Mouse (Mus musculus) neural tube, embryonic 10.5 days (tissue): ENCODE measurements at regions not wholly inside any gene's neighbourhood (a gene's known extent, or its start where the extent isn't known, plus 50 kb on each side); places are given as distances from the start of the nearest gene placed in this dataset.
A peak's percentile ranks its signal among the peaks of the same experiment; 100 is the strongest.

ENCODE experiments used
- DNase-seq: peaks from one replicate; pipeline ENCODE4 v3.0.0-alpha.2; 2017; ENCODE audit warnings: low spot score; ENCODE audit errors: extremely low spot score

DNA sequence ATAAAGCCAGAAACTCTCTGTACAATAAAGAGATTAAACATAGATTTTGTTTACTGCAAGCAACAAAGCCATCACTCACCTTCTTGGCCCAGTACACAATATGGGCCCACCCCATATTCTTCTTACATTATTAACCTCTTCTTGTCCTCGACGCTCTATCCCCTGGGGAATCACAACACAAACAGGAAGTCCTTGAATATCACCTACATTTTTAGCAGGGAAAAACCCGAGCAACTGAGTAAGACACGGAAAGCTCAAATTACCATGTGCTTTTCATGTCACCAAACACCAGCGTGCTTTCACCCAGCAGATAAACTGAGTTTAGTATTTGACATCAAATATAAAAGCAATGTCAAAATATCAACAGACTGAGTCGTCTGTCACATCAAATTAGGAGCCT, 179.7 kb downstream of the Parm1 start:
- no peak for DNase-seq

DNA sequence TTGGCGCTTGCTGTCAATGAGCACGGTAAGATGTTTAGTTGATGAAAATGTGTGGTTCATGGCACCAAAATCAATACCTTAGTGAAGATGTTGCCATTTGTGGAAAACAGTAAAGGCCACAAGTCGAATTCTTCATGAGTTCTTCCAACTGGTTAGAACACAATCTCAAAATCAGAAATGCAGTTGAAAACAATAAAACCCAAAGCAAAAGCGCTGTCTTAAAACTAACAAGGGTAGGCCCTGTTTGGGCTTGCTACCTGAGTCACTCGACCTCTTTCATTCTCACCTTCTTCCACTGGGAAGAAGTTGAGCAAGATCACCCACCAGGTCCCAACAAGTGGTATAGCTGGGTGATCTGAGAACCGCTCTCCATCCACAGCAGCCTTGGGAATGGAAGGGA, 179.1 kb downstream of the Parm1 start:
- DNase-seq: no peak

DNA sequence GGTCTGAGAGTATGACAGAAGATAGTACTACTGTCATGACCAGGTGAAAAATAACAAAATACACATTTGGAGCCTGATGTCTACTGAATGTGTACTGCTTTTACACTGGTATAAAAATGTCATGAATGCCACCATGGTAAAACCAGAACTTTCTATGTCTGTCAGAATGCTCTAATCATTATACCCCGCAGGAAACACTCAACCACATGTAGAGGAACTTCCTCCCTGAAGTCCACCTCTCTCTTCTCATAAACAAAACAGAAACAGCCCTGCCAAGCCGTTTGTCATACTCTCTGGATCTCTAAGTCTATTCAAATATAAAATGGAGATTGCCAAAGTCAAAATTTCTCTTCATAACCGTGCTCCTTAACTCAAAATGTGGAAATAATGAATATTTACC, 178.2 kb downstream of the Parm1 start:
- no peak for DNase-seq

GRCm38 (mm10) chr5:91693277-91693676, 175.9 kb downstream of the Parm1 start:
- DNase-seq: peak; percentile 27

- DNase-seq: no peak
These were observed 174.9 kb downstream of the Parm1 start for GRCm38 (mm10) chr5:91692292-91692691.

DNA sequence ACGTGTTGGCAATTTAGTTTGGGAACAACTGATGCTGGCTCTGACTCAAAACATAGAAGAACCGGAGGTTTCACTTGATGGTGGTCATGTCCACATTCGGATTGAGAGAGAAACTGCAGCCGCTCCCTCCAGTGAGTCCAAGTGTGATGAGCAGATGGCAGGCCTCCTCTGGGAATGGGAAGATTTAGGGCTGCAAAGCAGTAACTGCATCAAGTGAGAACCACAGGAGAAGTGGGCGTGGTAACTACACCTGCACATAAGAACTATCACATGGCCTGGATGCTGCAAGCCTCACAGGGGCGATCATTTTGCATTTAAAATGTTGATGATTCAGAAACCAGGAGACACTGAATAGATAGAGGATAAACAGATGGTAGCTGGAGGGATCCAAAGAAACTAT, 161.3 kb downstream of the Parm1 start:
- DNase-seq: no peak
